Comparison of ENCODE assay signal across 8 mouse cellular contexts in the genomic region with DNA sequence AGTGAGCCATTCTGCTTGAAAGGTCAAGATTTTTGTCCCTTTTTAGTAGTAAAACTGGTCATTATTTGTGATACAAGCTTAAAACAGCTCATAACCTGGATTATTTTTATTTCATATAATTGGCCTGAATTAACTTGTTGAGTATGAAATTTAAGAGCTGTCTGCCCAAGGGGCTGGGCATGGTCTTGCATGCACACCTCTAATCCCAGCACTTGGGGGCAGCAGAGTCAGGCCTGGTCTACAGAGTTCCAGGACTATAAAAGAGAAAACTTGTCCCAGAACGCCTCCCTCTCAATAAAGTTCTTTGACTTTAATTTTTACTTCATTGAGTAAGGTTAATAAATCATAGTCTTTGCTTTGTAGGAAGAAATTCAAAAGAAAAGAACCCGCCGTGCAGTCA. TPM values are rescaled to one million over a fixed set of nuclear protein-coding genes. Genes with fewer than 3 reads are reported as not detected.
DNase-seq lines count a peak whose midpoint lies in the region; ATAC-seq and TF ChIP-seq lines count a peak whose summit lies in the region.

No protein-coding gene starts in this region.

- peak; percentile 40 for DNase-seq in forebrain, postnatal 0 days
- DNase-seq in right cerebral cortex, postnatal 10 days (ENCODE audit: low spot score in 2 of 2) = peak; percentile 42 to 53
- no peak for DNase-seq in right cerebral cortex, postnatal 25 days
- peak; percentile 72 for DNase-seq in embryo, embryonic 10.5 days (ENCODE audit: low spot score)
- DNase-seq in thymus, postnatal 14 days = peak; percentile 62

- WGBS in forebrain, postnatal 0 days = 75% methylated on average over 3 of the region's 3 CpGs
- WGBS in forebrain, embryonic 16.5 days = 78% methylated on average over 3 of the region's 3 CpGs
- 78% methylated on average over 3 of the region's 3 CpGs for WGBS in liver, embryonic 15.5 days (ENCODE audit: insufficient replicate concordance)

- peaks cover 32% of the 10 kb centered on the region for H3K36me3 ChIP-seq in forebrain, postnatal 0 days (ENCODE audit: insufficient read depth)
- H3K36me3 ChIP-seq in forebrain, embryonic 16.5 days (ENCODE audit: control insufficient read depth, insufficient read depth) = peaks cover 19% of the 10 kb centered on the region
- H3K36me3 ChIP-seq in liver, embryonic 15.5 days (replicated peaks) = peaks cover 51% of the 10 kb centered on the region

- peaks cover 6% of the 10 kb centered on the region for H3K4me1 ChIP-seq in forebrain, postnatal 0 days (ENCODE audit: insufficient read depth)
- peaks cover 11% of the 10 kb centered on the region for H3K4me1 ChIP-seq in forebrain, embryonic 16.5 days (replicated peaks; ENCODE audit: control insufficient read depth, insufficient read depth, low read length)
- H3K4me1 ChIP-seq in liver, embryonic 15.5 days (replicated peaks) = peaks cover 34% of the 10 kb centered on the region

- H3K27ac ChIP-seq in forebrain, postnatal 0 days (ENCODE audit: low read depth, low read length) = no peak overlapping the region
- no peak overlapping the region for H3K27ac ChIP-seq in forebrain, embryonic 16.5 days (ENCODE audit: low read length)
- no peak overlapping the region for H3K27ac ChIP-seq in liver, embryonic 15.5 days (replicated peaks)

- no peak overlapping the region for H3K9ac ChIP-seq in forebrain, postnatal 0 days
- no peak overlapping the region for H3K9ac ChIP-seq in forebrain, embryonic 16.5 days (replicated peaks; ENCODE audit: low read depth, low read length)
- no peak overlapping the region for H3K9ac ChIP-seq in liver, embryonic 15.5 days

- H3K27me3 ChIP-seq in forebrain, postnatal 0 days (ENCODE audit: insufficient read depth, low read length) = no peaks in the 10 kb centered on the region
- H3K27me3 ChIP-seq in forebrain, embryonic 16.5 days (replicated peaks; ENCODE audit: control insufficient read depth, insufficient read depth, low read length) = no peaks in the 10 kb centered on the region
- no peaks in the 10 kb centered on the region for H3K27me3 ChIP-seq in liver, embryonic 15.5 days

- TF ChIP-seq CTCF in forebrain, postnatal 0 days (IDR thresholded peaks at IDR 0.05; ENCODE audit: low read depth) = peak; percentile 65

- no peak for ATAC-seq in forebrain, postnatal 0 days
- ATAC-seq in forebrain, embryonic 16.5 days = no peak
- ATAC-seq in liver, embryonic 15.5 days (ENCODE audit: insufficient read depth) = no peak
- ATAC-seq in erythroid progenitor cell, adult 5-6 weeks (replicated peaks; ENCODE audit: low FRiP score, poor library complexity, severe bottlenecking) = no peak

- H3K9me3 ChIP-seq in forebrain, postnatal 0 days (ENCODE audit: low read length) = no peaks in the 10 kb centered on the region
- no peaks in the 10 kb centered on the region for H3K9me3 ChIP-seq in forebrain, embryonic 16.5 days (ENCODE audit: control insufficient read depth, low read length)
- H3K9me3 ChIP-seq in liver, embryonic 15.5 days (replicated peaks) = no peaks in the 10 kb centered on the region

- H3K4me2 ChIP-seq in forebrain, postnatal 0 days (ENCODE audit: low read depth) = no peak overlapping the region
- no peak overlapping the region for H3K4me2 ChIP-seq in forebrain, embryonic 16.5 days (ENCODE audit: low read length)
- H3K4me2 ChIP-seq in liver, embryonic 15.5 days = peak overlapping the region; percentile 8; the same call in 1 of the 2 replicates

- no peak overlapping the region for H3K4me3 ChIP-seq in forebrain, postnatal 0 days (ENCODE audit: low read depth, low read length)
- H3K4me3 ChIP-seq in forebrain, embryonic 16.5 days (replicated peaks; ENCODE audit: low read length) = no peak overlapping the region
- H3K4me3 ChIP-seq in liver, embryonic 15.5 days (replicated peaks) = no peak overlapping the region

RNA-seq across cellular contexts. Expression of a gene that starts 3.1 kb away (rescaled TPM):
- 576 and 901 TPM in 2 replicates for total RNA-seq in forebrain, postnatal 0 days (2014; rRNA removed)
- polyA plus RNA-seq in forebrain, postnatal 0 days (2015; fragmentation: Nextera tagmentation; extraction: Ambion mirVana) = 584 and 740 TPM in 2 replicates
- 484 and 499 TPM in 2 replicates for polyA plus RNA-seq in forebrain, embryonic 16.5 days (2015; fragmentation: Nextera tagmentation; extraction: Ambion mirVana)
- 281 and 346 TPM in 2 replicates for polyA plus RNA-seq in liver, embryonic 15.5 days (2015; fragmentation: Nextera tagmentation; extraction: Ambion mirVana)
- total RNA-seq in erythroid progenitor cell, adult 5-6 weeks (2015; ENCODE audit: low replicate concordance) = 398 and 515 TPM in 2 replicates
- 194 and 260 TPM in 2 replicates for total RNA-seq in erythroid progenitor cell, adult 5-6 weeks (2017; ENCODE audit: low replicate concordance)

RNA-seq across cellular contexts. Expression of a gene that starts 4.5 kb away (rescaled TPM):
- 22.3 and 23.7 TPM in 2 replicates for total RNA-seq in forebrain, postnatal 0 days (2014; rRNA removed)
- 9.9 and 15.6 TPM in 2 replicates for polyA plus RNA-seq in forebrain, postnatal 0 days (2015; fragmentation: Nextera tagmentation; extraction: Ambion mirVana)
- 22.4 and 25.1 TPM in 2 replicates for polyA plus RNA-seq in forebrain, embryonic 16.5 days (2015; fragmentation: Nextera tagmentation; extraction: Ambion mirVana)
- polyA plus RNA-seq in liver, embryonic 15.5 days (2015; fragmentation: Nextera tagmentation; extraction: Ambion mirVana) = 8.7 and 10.1 TPM in 2 replicates
- total RNA-seq in erythroid progenitor cell, adult 5-6 weeks (2015; ENCODE audit: low replicate concordance) = 25.6 and 26.7 TPM in 2 replicates
- 37.4 and 39.4 TPM in 2 replicates for total RNA-seq in erythroid progenitor cell, adult 5-6 weeks (2017; ENCODE audit: low replicate concordance)

RNA-seq across cellular contexts. Expression of a gene that starts 34.5 kb away (rescaled TPM):
- total RNA-seq in forebrain, postnatal 0 days (2014; rRNA removed) = 9.4 and 10.0 TPM in 2 replicates
- 6.5 and 7.3 TPM in 2 replicates for polyA plus RNA-seq in forebrain, postnatal 0 days (2015; fragmentation: Nextera tagmentation; extraction: Ambion mirVana)
- 17.5 and 19.4 TPM in 2 replicates for polyA plus RNA-seq in forebrain, embryonic 16.5 days (2015; fragmentation: Nextera tagmentation; extraction: Ambion mirVana)
- 3.5 and 3.9 TPM in 2 replicates for polyA plus RNA-seq in liver, embryonic 15.5 days (2015; fragmentation: Nextera tagmentation; extraction: Ambion mirVana)
- total RNA-seq in erythroid progenitor cell, adult 5-6 weeks (2015; ENCODE audit: low replicate concordance) = 27.0 and 28.1 TPM in 2 replicates
- 17.6 and 18.2 TPM in 2 replicates for total RNA-seq in erythroid progenitor cell, adult 5-6 weeks (2017; ENCODE audit: low replicate concordance)
